Mouse (Mus musculus) hindbrain, embryonic 15.5 days (tissue): ENCODE measurements around the gene Plcb4. TPM values are rescaled to one million over a fixed set of nuclear protein-coding genes. Genes with fewer than 3 reads are reported as not detected.

Source experiments
- ATAC-seq: fragments of 200-750 bp; cut with Nextera tagmentation; 2 replicates; pipeline ENCODE4 v1.8.0; 2017; ENCODE audit warnings: low read depth, moderate number of reproducible peaks, moderate TSS enrichment; ENCODE audit not compliant: low FRiP score
- H3K27ac ChIP-seq: fragments of 300-500 bp; sonication (generic); replicated peaks from 2 replicates; pipeline ENCODE4 v1.5.1; 2015; ENCODE audit warnings: mild to moderate bottlenecking, inconsistent platforms
- H3K27me3 ChIP-seq: fragments of 300-500 bp; sonication (generic); 2 replicates; pipeline ENCODE4 v1.6.1; 2015; ENCODE audit warnings: control low read depth, inconsistent platforms
- H3K36me3 ChIP-seq: fragments of 300-500 bp; sonication (generic); 2 replicates; pipeline ENCODE4 v1.6.1; 2015; ENCODE audit warnings: control low read depth, inconsistent platforms
- H3K4me1 ChIP-seq: fragments of 300-500 bp; sonication (generic); replicated peaks from 2 replicates; pipeline ENCODE4 v1.6.1; 2015; ENCODE audit warnings: control low read depth, inconsistent platforms
- H3K4me2 ChIP-seq: fragments of 300-500 bp; sonication (generic); 2 replicates; pipeline ENCODE4 v1.6.1; 2015; ENCODE audit warnings: moderate library complexity, mild to moderate bottlenecking, inconsistent platforms
- H3K4me3 ChIP-seq: fragments of 300-500 bp; sonication (generic); 2 replicates; pipeline ENCODE4 v1.5.1; 2015; ENCODE audit warnings: mild to moderate bottlenecking, inconsistent platforms
- H3K9ac ChIP-seq: fragments of 300-500 bp; sonication (generic); 2 replicates; pipeline ENCODE4 v1.6.1; 2015; ENCODE audit warnings: inconsistent platforms
- H3K9me3 ChIP-seq: fragments of 300-500 bp; sonication (generic); 2 replicates; pipeline ENCODE4 v1.6.1; 2016; ENCODE audit warnings: control low read depth, inconsistent platforms
- WGBS: fragments of 180-500 bp; shearing (Covaris S2); methylation state at CpG from one replicate; pipeline ENCODE4 v1.1.7; 2015; 5-methylcytosine and 5-hydroxymethylcytosine counted together
- polyA plus RNA-seq: library from polyadenylated mRNA; unstranded; fragments of >200 nt; fragmentation: Nextera tagmentation; extraction: Ambion mirVana; gene quantifications from 2 replicates; pipeline ENCODE4 v1.2.1, GENCODE M21; 2015

Plcb4 gene
- polyA plus RNA-seq, 1 experiment from 2014 or later: 46.1 TPM

GRCm38 (mm10) chr2:135805748-135806685 is 147.2 kb downstream of the Plcb4 start:
- ATAC-seq: no peak
- Histone ChIP-seq H3K9me3 (no peaks in the 10 kb centered on the region), H3K9ac (no peak overlapping the region), H3K27ac (no peak overlapping the region), H3K4me1 (peaks cover 9% of the 10 kb centered on the region; the same call in 1 of the 2 replicates), H3K4me2 (no peak overlapping the region), H3K27me3 (no peaks in the 10 kb centered on the region), H3K36me3 (no peaks in the 10 kb centered on the region), H3K4me3 (no peak overlapping the region)
- 86% methylated on average over 15 of the region's 15 CpGs for WGBS

GRCm38 (mm10) chr2:135808342-135808741 is 149.5 kb downstream of the Plcb4 start:
- no peaks in the 10 kb centered on the region for H3K4me1 ChIP-seq
- no peak for ATAC-seq
- no peak overlapping the region for H3K27ac ChIP-seq
- no peak overlapping the region for H3K9ac ChIP-seq
- H3K36me3 ChIP-seq: no peaks in the 10 kb centered on the region
- H3K27me3 ChIP-seq: no peaks in the 10 kb centered on the region
- no peaks in the 10 kb centered on the region for H3K9me3 ChIP-seq
- 83% methylated on average over 4 of the region's 4 CpGs for WGBS
- no peak overlapping the region for H3K4me2 ChIP-seq
- H3K4me3 ChIP-seq: no peak overlapping the region

- Histone ChIP-seq H3K36me3 (peaks cover 9% of the 10 kb centered on the region; the same call in 1 of the 2 replicates), H3K4me2 (no peak overlapping the region), H3K27me3 (no peaks in the 10 kb centered on the region), H3K27ac (no peak overlapping the region), H3K4me1 (no peaks in the 10 kb centered on the region), H3K9ac (no peak overlapping the region), H3K4me3 (no peak overlapping the region), H3K9me3 (peaks cover 10% of the 10 kb centered on the region; the same call in 1 of the 2 replicates)
- WGBS: 72% methylated on average over 6 of the region's 6 CpGs
- no peak for ATAC-seq
These were observed 152.0 kb downstream of the Plcb4 start for GRCm38 (mm10) chr2:135810841-135811240.

DNA sequence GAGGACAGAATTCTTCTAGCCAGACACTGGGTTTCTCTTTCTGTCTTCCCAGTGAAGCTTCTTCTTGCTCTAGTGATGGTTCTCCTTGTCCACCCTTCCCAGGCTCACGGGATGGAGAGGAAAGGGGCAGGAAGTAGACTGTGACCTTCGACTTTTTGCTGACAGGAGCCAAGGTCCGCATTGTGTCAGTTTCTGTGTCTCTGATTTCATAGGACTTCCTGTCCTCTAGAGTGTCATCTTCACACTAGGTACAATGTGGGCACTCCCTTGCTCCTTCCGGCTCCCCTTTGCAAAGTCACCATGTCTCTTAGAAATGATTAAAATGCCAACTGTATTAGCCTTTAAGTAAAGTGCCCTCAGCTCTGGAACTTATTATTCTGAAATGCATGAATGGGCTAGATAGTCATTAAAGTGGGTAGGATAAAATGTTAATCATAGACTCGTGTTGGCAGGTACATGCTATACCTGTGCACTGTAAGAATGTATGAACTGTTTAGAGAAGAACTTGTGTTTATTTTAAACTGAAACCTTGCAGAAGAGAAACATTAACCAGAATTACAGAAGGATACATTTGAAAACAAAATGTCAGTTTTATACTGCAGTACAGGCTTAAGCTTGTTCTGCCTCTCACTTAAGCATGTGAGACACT is 152.8 kb downstream of the Plcb4 start:
- no peak overlapping the region for H3K9ac ChIP-seq
- H3K4me2 ChIP-seq: no peak overlapping the region
- peaks cover 10% of the 10 kb centered on the region; the same call in 1 of the 2 replicates for H3K9me3 ChIP-seq
- no peaks in the 10 kb centered on the region for H3K27me3 ChIP-seq
- ATAC-seq: no peak
- 76% methylated on average over 5 of the region's 5 CpGs for WGBS
- H3K4me3 ChIP-seq: no peak overlapping the region
- no peak overlapping the region for H3K27ac ChIP-seq
- H3K36me3 ChIP-seq: peaks cover 9% of the 10 kb centered on the region; the same call in 1 of the 2 replicates
- H3K4me1 ChIP-seq: no peaks in the 10 kb centered on the region

DNA sequence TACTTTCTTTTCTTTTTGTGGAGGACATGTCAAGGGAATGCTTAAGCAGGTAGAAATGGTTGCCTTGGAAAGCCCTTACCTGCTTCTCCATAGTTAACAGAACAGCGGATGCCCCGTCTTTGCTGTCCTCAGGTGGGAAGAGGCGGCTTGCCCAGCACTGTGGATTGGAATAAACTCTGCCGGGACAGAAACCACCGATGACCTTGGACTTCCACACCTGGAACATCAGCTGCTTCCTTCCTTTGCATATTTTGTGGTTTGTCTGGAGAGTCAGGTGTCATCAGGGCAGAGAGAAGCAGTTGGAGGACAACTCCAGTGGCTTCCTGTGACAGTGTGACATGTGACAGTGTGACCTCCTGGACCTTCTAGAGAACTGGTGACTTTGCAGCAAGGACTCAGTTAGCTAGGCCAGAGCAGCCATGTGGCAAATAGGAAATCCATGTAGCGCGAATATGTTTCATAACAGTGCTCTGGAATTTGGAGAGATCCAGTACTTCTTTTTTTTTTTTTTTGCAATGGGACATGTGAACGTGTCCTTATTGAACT is 154.0 kb downstream of the Plcb4 start:
- ATAC-seq: no peak
- Histone ChIP-seq H3K36me3 (peaks cover 9% of the 10 kb centered on the region; the same call in 1 of the 2 replicates), H3K27ac (no peak overlapping the region), H3K4me1 (no peaks in the 10 kb centered on the region), H3K9ac (no peak overlapping the region), H3K9me3 (peaks cover 10% of the 10 kb centered on the region; the same call in 1 of the 2 replicates), H3K4me3 (no peak overlapping the region), H3K4me2 (no peak overlapping the region), H3K27me3 (no peaks in the 10 kb centered on the region)
- WGBS: 92% methylated on average over 8 of the region's 8 CpGs

DNA sequence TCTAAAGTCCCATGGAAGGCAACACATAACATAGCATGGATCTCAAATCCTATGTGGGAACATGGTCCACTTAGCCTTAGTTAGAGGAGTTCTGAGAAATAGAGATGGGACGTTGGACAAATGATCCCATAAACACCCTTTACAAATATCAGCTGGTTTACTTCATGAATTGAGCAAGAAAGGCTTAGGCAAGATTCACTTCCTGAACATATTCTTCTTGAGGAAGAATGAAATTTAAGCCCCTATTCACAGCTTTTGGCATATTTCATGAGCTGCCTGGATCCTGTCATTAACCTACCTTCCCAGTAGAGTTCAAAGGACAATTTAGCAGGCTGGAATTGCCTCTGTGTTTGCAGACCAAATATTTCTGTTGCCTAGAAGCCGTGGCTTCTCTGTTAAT is 161.9 kb downstream of the Plcb4 start:
- no peak overlapping the region for H3K9ac ChIP-seq
- 82% methylated on average over 2 of the region's 2 CpGs for WGBS
- H3K9me3 ChIP-seq: no peaks in the 10 kb centered on the region
- H3K27me3 ChIP-seq: no peaks in the 10 kb centered on the region
- H3K4me2 ChIP-seq: no peak overlapping the region
- H3K27ac ChIP-seq: no peak overlapping the region
- ATAC-seq: no peak
- H3K4me1 ChIP-seq: peaks cover 2% of the 10 kb centered on the region; the same call in 1 of the 2 replicates
- no peaks in the 10 kb centered on the region for H3K36me3 ChIP-seq
- no peak overlapping the region for H3K4me3 ChIP-seq

- WGBS: 94% methylated on average over 1 of the region's 1 CpGs
- Histone ChIP-seq H3K27me3 (no peaks in the 10 kb centered on the region), H3K4me2 (no peak overlapping the region), H3K9ac (no peak overlapping the region), H3K4me1 (peaks cover 6% of the 10 kb centered on the region; the same call in 1 of the 2 replicates), H3K27ac (no peak overlapping the region), H3K36me3 (no peaks in the 10 kb centered on the region), H3K4me3 (no peak overlapping the region), H3K9me3 (no peaks in the 10 kb centered on the region)
- no peak for ATAC-seq
These were observed 164.9 kb downstream of the Plcb4 start for GRCm38 (mm10) chr2:135823690-135824089.

DNA sequence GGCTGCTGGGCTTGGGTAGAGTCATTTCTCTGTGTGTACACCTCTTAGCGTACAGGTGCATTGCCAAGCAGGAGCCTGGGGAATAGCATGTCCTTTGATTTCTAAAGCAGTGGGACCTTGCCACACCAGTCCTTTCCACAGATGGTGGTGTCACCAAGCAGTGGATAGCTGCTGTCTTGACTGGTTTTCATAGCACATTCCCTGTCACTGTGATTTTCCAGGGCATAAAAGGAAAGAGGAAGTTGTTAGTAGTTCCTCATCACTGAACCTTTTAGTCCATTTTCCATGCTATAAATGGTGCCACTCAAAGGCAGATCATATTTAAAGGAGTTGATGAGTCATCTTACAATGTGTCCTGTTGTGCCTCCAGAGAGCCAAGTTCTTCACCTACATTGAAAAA is 165.9 kb downstream of the Plcb4 start:
- H3K27ac ChIP-seq: no peak overlapping the region
- no peak overlapping the region for H3K9ac ChIP-seq
- WGBS: 96% methylated on average over 1 of the region's 1 CpGs
- no peaks in the 10 kb centered on the region for H3K36me3 ChIP-seq
- H3K27me3 ChIP-seq: no peaks in the 10 kb centered on the region
- no peaks in the 10 kb centered on the region for H3K9me3 ChIP-seq
- H3K4me2 ChIP-seq: no peak overlapping the region
- no peak overlapping the region for H3K4me3 ChIP-seq
- H3K4me1 ChIP-seq: peaks cover 6% of the 10 kb centered on the region; the same call in 1 of the 2 replicates
- ATAC-seq: no peak

GRCm38 (mm10) chr2:135825645-135826044 is 166.8 kb downstream of the Plcb4 start:
- no peaks in the 10 kb centered on the region for H3K27me3 ChIP-seq

GRCm38 (mm10) chr2:135826616-135827360 is 168.0 kb downstream of the Plcb4 start:
- no peak overlapping the region for H3K4me3 ChIP-seq
- H3K27ac ChIP-seq: no peak overlapping the region
- no peak overlapping the region for H3K4me2 ChIP-seq
- H3K9ac ChIP-seq: no peak overlapping the region
- ATAC-seq: no peak
- H3K4me1 ChIP-seq: peaks cover 6% of the 10 kb centered on the region; the same call in 1 of the 2 replicates
- no peaks in the 10 kb centered on the region for H3K27me3 ChIP-seq
- H3K9me3 ChIP-seq: no peaks in the 10 kb centered on the region
- WGBS: 89% methylated on average over 3 of the region's 3 CpGs
- H3K36me3 ChIP-seq: no peaks in the 10 kb centered on the region

More at GRCm38 (mm10) chr2:135825645-135826044, 166.8 kb downstream of the Plcb4 start:
- no peak overlapping the region for H3K9ac ChIP-seq
- no peak overlapping the region for H3K4me3 ChIP-seq
- H3K4me1 ChIP-seq: peaks cover 6% of the 10 kb centered on the region; the same call in 1 of the 2 replicates
- no peaks in the 10 kb centered on the region for H3K9me3 ChIP-seq
- ATAC-seq: no peak
- H3K4me2 ChIP-seq: no peak overlapping the region
- H3K27ac ChIP-seq: no peak overlapping the region; the same call in none of the 2 replicates
- WGBS: 68% methylated on average over 2 of the region's 2 CpGs
- H3K36me3 ChIP-seq: no peaks in the 10 kb centered on the region

DNA sequence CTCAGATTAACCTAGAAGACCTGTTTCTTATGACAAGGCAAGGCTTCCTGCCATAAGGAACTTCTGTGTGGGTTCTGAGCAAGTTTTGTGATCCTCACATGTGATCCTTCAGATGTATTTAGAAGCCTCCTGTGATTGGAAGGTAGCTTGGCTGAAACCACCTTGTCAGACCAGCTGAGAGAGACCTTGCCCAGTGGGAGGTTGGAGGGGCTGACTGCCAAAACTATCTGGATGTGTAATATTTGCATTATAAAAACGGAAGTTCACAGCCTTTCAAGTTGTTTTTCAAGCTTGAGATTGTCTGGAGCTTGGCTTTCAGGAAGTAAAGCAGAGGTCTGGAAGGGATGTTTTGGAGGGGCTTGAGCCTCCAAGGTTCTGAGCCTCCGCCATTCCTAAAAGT is 169.6 kb downstream of the Plcb4 start:
- H3K4me3 ChIP-seq: no peak overlapping the region
- peaks cover 6% of the 10 kb centered on the region; the same call in 1 of the 2 replicates for H3K4me1 ChIP-seq
- H3K9me3 ChIP-seq: no peaks in the 10 kb centered on the region
- no peaks in the 10 kb centered on the region for H3K36me3 ChIP-seq
- H3K4me2 ChIP-seq: no peak overlapping the region
- no peaks in the 10 kb centered on the region for H3K27me3 ChIP-seq
- H3K27ac ChIP-seq: no peak overlapping the region
- ATAC-seq: no peak
- WGBS: 73% methylated on average over 2 of the region's 2 CpGs
- H3K9ac ChIP-seq: no peak overlapping the region
